Mouse (Mus musculus): ENCODE measurements around the gene Exoc5. TPM values are rescaled to one million over a fixed set of nuclear protein-coding genes. Genes with fewer than 3 reads are reported as not detected.
A peak's percentile ranks its signal among the peaks of the same experiment; 100 is the strongest.

The Exoc5 gene
- polyA plus RNA-seq, 1 experiment from 2014 or later, result 66.1 TPM

- ATAC-seq (ENCODE audit: insufficient read depth) (no peak), DNase-seq (no peak)
- 44% methylated on average over 8 of the region's 8 CpGs for WGBS
These were observed 80.2 kb downstream of the Exoc5 start for GRCm38 (mm10) chr14:48986231-48986630.

GRCm38 (mm10) chr14:48985673-48986072 is 80.8 kb downstream of the Exoc5 start:
- H3K4me2 ChIP-seq, result no peak overlapping the region
- ATAC-seq (ENCODE audit: insufficient read depth), result no peak
- H3K4me1 ChIP-seq (ENCODE audit: insufficient read depth), result peaks cover 3% of the 10 kb centered on the region; the same call in 1 of the 2 replicates
- 51% methylated on average over 10 of the region's 10 CpGs for WGBS
- peak; percentile 56 for TF ChIP-seq CTCF (IDR thresholded peaks at IDR 0.05; ENCODE audit: low read depth)
- no peak overlapping the region for H3K27ac ChIP-seq (ENCODE audit: low read depth)
- H3K4me3 ChIP-seq (ENCODE audit: low read depth, low read length), result no peak overlapping the region
- peak; percentile 50 for DNase-seq
- no peaks in the 10 kb centered on the region for H3K9me3 ChIP-seq (ENCODE audit: low read depth, low read length)
- H3K36me3 ChIP-seq (ENCODE audit: insufficient read depth), result no peaks in the 10 kb centered on the region
- no peaks in the 10 kb centered on the region for H3K27me3 ChIP-seq (ENCODE audit: insufficient read depth, low read length)
- no peak overlapping the region for H3K9ac ChIP-seq

More at GRCm38 (mm10) chr14:48986231-48986630, 80.2 kb downstream of the Exoc5 start:
- Histone ChIP-seq H3K4me1 (ENCODE audit: insufficient read depth) (peaks cover 3% of the 10 kb centered on the region; the same call in 1 of the 2 replicates), H3K27ac (ENCODE audit: low read depth) (no peak overlapping the region), H3K9ac (no peak overlapping the region), H3K4me3 (ENCODE audit: low read depth, low read length) (no peak overlapping the region), H3K9me3 (ENCODE audit: low read depth, low read length) (no peaks in the 10 kb centered on the region), H3K36me3 (ENCODE audit: insufficient read depth) (no peaks in the 10 kb centered on the region), H3K27me3 (ENCODE audit: insufficient read depth, low read length) (no peaks in the 10 kb centered on the region), H3K4me2 (no peak overlapping the region)
- TF ChIP-seq CTCF (IDR thresholded peaks at IDR 0.05; ENCODE audit: low read depth), result no peak

- whole genome bisulfite sequencing, result 54% methylated on average over 3 of the region's 3 CpGs
- no peak for TF ChIP-seq CTCF (IDR thresholded peaks at IDR 0.05; ENCODE audit: low read depth)
- H3K4me1 ChIP-seq (ENCODE audit: insufficient read depth), result no peaks in the 10 kb centered on the region
- H3K9ac ChIP-seq, result no peak overlapping the region
- no peak overlapping the region for H3K27ac ChIP-seq (ENCODE audit: low read depth)
- no peak for ATAC-seq (ENCODE audit: insufficient read depth)
- DNase-seq, result no peak
- H3K9me3 ChIP-seq (ENCODE audit: low read depth, low read length), result no peaks in the 10 kb centered on the region
- no peaks in the 10 kb centered on the region for H3K36me3 ChIP-seq (ENCODE audit: insufficient read depth)
- no peaks in the 10 kb centered on the region for H3K27me3 ChIP-seq (ENCODE audit: insufficient read depth, low read length)
- no peak overlapping the region for H3K4me2 ChIP-seq
- no peak overlapping the region for H3K4me3 ChIP-seq (ENCODE audit: low read depth, low read length)
These were observed 87.5 kb downstream of the Exoc5 start for GRCm38 (mm10) chr14:48978971-48979388.

GRCm38 (mm10) chr14:48971546-48971945 is 94.9 kb downstream of the Exoc5 start:
- Histone ChIP-seq H3K4me2 (no peak overlapping the region), H3K27me3 (ENCODE audit: insufficient read depth, low read length) (no peaks in the 10 kb centered on the region), H3K36me3 (ENCODE audit: insufficient read depth) (no peaks in the 10 kb centered on the region), H3K4me1 (ENCODE audit: insufficient read depth) (no peaks in the 10 kb centered on the region), H3K27ac (ENCODE audit: low read depth) (no peak overlapping the region), H3K9me3 (ENCODE audit: low read depth, low read length) (no peaks in the 10 kb centered on the region), H3K4me3 (ENCODE audit: low read depth, low read length) (no peak overlapping the region), H3K9ac (no peak overlapping the region)
- no peak for ATAC-seq (ENCODE audit: insufficient read depth)
- 83% methylated on average over 2 of the region's 2 CpGs for WGBS
- TF ChIP-seq CTCF (IDR thresholded peaks at IDR 0.05; ENCODE audit: low read depth), result no peak
- no peak for DNase-seq

GRCm38 (mm10) chr14:48968670-48969069 is 97.8 kb downstream of the Exoc5 start:
- no peak for TF ChIP-seq CTCF (IDR thresholded peaks at IDR 0.05; ENCODE audit: low read depth)
- no peak for ATAC-seq (ENCODE audit: insufficient read depth)
- Histone ChIP-seq H3K36me3 (ENCODE audit: insufficient read depth) (no peaks in the 10 kb centered on the region), H3K4me3 (ENCODE audit: low read depth, low read length) (no peak overlapping the region), H3K27ac (ENCODE audit: low read depth) (no peak overlapping the region), H3K4me1 (ENCODE audit: insufficient read depth) (no peaks in the 10 kb centered on the region), H3K9ac (no peak overlapping the region), H3K27me3 (ENCODE audit: insufficient read depth, low read length) (no peaks in the 10 kb centered on the region), H3K4me2 (no peak overlapping the region), H3K9me3 (ENCODE audit: low read depth, low read length) (no peaks in the 10 kb centered on the region)
- 79% methylated on average over 9 of the region's 9 CpGs for WGBS
- DNase-seq, result no peak

Other genes with a start within 250 kb of the Exoc5 start
- gene Ap5m1, start 556 bp downstream of the Exoc5 start, polyA plus RNA-seq (2014; fragmentation: Nextera tagmentation; extraction: Ambion mirVana), result 21.7 and 26.0 TPM in 2 replicates
- gene Naa30, start 105.6 kb upstream of the Exoc5 start, polyA plus RNA-seq (2014; fragmentation: Nextera tagmentation; extraction: Ambion mirVana), result 12.5 and 16.7 TPM in 2 replicates
- 12.3 and 14.3 TPM in 2 replicates for gene ccdc198, start 178.8 kb upstream of the Exoc5 start, polyA plus RNA-seq (2014; fragmentation: Nextera tagmentation; extraction: Ambion mirVana)